Mouse (Mus musculus) urinary bladder, postnatal 4 days (tissue): ENCODE results near the gene Zranb2.

Source experiments
- DNase-seq, 2 experiments: peaks; one replicate each; pipeline ENCODE4 v3.0.0; 2021 to 2022; ENCODE audit warnings: low spot score in 2 of 2

The Zranb2 gene

GRCm38 (mm10) chr3:157578469-157579170 is 44.7 kb downstream of the Zranb2 start:
- no peak for DNase-seq

GRCm38 (mm10) chr3:157579376-157579775 is 45.4 kb downstream of the Zranb2 start:
- DNase-seq, result no peak

GRCm38 (mm10) chr3:157580299-157580698 is 46.3 kb downstream of the Zranb2 start:
- DNase-seq, result no peak

- DNase-seq, result no peak
Measured at GRCm38 (mm10) chr3:157581755-157582154, 47.8 kb downstream of the Zranb2 start.

- DNase-seq, result no peak
Measured at GRCm38 (mm10) chr3:157582626-157583405, 48.9 kb downstream of the Zranb2 start.

- DNase-seq, result no peak
Measured at GRCm38 (mm10) chr3:157597837-157598379, 63.9 kb downstream of the Zranb2 start.
